Mouse (Mus musculus): ENCODE data around the gene Synrg.
A peak's percentile ranks its signal among the peaks of the same experiment; 100 is the strongest.

The Synrg gene

DNA sequence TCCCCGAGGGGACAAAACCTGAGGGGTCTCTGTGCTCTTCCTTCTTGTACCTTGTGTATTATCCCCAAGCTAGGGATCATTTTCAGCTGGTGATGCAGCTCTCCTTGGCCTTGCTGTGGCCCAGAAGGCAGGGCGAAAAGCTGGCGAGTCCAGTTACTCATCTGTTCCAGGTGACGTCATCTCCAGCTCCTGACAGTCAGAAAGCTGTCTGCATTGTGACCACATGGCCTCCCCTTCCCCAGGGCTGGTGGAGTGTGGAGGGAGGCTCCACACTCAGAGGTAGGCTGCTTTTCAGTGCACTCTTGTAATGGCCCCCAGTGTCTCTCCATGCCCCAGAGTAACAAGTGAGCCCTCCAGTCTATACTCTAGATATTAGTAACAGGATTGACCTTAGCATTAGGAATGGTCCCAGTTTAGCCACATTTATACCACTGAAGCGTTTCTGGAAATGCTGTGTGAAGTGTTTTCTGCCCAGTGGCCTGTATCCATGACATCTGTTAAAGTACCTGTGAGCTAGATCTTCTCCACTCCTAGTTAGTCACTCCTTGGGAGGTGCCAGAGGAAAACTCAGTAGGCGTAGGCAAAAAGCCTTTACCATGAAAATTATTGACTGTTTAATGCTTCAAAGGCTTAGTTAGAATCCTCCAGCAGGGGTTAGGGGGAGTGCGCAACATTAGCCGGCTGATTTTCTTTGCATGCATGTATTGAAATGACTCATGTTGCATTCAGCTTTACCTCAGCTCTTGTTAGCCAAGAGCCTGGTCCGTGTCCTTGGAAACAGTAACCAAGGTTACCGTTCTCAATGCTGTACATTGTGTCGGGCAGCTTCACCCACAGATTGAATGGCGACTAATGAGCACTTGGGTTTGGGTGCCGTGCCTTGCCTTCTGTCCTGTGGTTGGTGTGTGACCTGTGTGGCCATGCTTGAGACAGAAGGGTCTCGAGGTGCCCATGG, 78.9 kb downstream of the Synrg start:
- DNase-seq, result no peak

DNA sequence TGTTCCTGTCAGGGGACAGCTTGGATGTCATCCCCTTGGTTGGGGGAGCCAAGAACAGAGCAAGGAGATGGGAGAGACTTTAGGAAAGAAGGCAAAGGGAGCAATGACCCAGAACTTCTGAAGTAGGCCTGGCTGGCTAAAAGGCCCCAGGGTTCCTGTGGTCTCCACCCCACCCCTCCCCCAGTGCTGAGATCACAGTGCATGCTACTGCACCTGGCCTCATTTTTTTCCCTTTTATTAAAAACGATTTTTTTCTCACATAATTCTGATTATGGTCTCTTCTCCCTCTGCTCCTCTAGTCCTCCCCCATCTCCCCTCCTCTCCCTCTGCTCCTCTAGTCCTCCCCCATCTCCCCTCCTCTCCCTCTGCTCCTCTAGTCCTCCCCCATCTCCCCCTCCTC, 80.8 kb downstream of the Synrg start:
- DNase-seq, result no peak

DNA sequence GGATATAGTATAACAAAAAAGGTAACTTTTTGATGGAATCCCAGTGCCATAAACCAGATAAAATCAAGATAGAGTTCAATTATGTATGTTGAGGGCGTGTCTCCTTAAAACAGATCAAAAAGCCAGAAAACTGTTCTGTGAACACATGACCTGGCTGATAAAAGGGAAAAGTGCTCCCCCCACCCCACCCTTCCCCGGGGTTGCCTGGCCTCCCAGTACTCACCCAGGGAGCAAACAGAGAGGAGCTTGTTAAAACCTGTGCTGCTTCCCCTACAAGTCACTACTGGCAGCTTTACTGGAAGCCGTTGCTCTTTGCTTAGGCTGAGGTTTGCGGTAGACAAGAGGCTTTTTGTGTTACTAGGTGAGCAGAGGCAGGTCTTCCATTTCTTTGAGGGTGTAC, 83.0 kb downstream of the Synrg start:
- no peak for DNase-seq

DNA sequence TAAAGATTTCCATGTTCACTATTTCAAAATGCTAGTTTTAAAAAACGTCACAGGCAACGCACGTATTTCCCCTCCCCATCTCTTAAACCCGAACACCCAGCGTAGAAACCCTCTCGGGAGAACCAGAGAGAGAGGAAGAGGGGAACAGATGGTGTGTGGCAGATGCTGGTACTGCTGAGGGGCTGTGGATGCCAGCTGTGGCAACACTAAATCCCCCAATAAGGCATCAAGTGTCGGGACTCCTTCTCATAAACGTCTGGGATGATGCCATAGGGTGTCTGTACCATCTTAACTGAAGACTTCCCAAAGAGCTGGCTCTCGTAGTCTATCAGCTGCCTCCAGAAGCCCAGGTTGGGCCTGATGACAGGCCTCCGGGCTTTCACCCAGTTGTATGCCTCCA, 84.2 kb downstream of the Synrg start:
- no peak for DNase-seq

DNA sequence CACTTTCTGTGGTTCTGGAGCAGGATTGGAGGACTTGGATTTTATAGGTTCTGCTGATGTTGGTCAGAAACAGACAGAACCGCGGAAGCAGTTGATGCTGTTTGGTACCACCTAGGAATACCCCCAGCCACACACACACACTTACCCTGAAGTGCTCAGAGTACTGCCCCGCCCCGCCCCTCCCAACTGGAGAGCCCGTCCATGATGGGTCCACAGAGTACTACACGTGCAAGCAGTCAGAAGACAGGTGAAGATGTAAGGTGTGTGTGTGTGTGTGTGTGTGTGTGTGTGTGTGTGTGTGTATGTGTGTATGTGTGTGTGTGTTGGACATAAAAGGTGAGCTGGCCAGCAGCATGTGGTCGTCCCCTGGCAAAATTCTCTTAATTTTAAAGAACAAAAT, 88.8 kb downstream of the Synrg start:
- no peak for DNase-seq

DNA sequence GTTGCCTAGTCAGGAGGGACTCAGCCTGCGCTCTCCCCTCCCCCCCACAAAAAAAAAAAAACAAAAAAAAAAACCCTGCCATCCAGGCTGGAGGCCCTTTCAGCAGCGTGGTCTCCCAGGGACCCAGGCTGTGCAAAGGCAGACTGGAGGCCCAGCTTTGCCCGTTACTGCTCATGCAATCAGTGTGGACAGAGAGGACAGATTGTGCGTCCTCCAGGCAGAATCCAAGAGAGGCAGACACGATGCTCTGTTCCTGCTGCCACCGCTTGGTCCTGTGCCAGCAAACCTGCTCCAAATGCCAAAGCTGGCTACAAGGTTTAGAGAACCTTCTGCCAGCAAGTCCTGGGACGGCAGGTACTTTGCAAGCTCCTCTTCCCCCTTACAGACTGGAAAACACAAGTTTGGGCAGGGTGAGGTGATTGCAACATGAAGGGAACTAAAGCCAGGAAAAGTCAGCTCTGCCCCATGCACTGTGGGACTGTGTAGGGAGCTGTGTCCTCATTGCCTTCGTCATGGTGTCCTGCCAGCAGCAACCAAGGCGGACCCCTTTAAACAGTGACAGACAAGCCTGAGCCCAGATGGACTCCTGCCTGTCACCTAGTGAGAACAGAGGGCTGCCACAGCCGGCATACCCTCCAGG, 89.4 kb downstream of the Synrg start:
- no peak for DNase-seq

DNA sequence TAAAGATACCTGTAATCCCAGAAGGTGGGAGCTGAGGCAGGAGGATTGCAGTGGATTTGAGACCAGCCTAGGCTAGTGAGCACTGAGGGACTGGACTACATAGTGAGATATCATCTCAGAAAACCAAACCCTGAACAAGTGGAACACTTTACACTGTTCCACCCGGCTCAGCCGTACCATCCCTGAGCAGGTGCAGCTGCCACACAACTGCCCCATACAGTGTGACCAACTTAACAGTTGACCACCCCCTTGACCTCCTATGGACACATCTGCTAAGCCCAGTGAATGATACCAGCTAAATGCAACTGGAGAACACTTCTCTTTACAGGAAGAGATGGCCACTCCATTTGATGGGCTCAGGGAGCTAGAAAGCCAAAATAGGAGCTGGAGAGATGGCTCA, 93.2 kb downstream of the Synrg start:
- DNase-seq, result no peak

DNA sequence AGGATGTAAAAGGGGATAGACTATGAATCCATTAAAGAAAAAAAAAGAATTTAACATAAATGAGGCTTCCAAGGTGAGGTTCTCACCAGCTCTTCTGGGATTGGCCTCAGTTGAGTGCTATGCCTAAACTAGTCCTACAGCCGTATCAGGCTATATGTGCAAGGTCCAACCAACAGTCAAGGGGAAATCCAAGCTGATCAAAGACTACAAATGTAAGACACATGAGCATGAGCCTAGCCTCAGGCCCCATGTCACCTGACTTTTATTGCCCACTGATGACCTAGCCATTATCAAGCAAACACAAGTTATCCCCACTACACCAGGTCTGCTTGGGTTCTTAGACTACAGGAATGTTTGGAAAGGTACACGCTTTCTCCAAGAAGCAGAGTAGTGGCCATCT, 95.6 kb downstream of the Synrg start:
- no peak for DNase-seq

DNA sequence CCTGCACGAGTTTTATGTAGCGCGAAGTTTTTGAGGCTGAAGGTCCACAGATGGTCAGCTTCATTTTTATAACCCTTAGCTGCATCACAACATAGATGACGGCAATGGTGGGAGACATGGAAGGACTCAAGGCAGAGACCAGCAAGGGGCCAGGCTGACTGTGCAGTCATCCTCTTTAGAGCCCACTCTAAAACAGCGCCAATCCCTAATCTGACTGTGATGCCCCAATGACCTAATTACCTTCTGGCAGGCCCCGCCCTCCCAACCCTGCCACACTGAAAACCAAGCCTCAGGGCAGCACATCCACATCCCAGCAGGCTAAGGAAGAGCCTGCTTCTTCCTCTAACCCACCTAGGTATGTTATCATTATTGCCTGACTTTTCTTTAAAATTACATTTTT, 96.4 kb downstream of the Synrg start:
- DNase-seq, result no peak

DNA sequence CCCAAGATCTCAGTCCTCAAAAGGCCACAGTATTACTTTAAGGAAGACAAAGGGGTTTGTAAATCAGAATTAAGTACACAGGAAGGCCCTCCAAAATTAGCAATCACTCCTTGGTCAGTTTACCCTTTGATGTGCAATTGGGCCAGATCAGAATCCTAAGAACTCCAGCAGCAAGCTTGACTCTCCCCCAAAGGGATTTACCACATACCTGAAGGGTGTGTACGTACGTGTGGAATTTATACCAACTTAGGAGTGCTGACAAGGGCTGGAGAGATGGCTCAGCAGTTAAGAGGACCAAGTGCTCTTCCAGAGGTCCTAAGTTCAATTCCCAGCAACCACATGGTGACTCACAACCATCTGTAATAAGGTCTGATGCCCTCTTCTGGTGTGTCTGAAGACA, 97.7 kb downstream of the Synrg start:
- DNase-seq, result no peak

DNA sequence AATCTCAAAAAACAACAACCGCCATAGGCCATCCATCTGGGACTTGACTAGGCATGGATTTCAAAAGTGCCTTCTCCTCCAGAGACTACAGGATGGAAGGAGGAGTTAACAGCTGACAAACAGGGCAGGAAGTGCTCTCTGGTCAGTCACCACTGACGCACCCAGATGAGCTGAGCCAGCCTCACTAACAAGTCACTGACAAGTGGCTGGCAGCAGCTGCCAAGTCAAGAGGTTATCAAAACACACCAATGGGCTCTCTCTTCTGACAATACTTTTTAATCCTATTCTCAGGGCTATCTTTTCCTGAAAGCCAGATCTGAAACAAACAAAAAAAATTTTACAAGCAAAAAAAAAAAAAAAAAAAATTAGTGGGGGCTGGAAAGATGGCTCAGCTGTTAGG, 98.6 kb downstream of the Synrg start:
- DNase-seq, result no peak

DNA sequence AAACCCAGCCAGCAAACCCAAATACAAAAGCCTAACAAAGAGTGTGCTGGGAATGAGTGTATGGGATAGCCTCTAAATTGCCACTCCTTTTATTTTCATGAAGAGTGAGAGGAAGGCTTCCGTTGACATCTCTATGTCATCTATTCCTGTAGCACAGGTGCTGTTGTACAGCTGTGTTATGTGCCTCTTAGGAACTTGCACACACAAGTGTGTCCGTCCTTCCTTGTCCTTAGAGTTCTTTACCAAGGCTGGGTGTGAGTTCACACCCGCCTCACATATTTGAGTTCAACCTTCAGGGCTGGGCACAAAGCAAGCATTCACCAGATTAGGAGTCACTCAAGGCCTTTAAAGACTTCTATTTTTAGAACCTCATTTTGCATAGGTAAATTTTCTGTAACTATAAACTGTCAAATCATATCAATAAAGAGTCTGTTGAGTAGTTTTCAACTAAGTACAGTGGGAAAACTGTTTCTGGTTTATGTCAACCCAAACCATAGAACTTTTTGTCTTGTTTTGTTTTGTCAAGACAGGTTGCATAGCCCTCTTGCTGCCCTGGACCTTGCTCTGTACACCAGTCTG, 99.5 kb downstream of the Synrg start:
- DNase-seq, result no peak

DNA sequence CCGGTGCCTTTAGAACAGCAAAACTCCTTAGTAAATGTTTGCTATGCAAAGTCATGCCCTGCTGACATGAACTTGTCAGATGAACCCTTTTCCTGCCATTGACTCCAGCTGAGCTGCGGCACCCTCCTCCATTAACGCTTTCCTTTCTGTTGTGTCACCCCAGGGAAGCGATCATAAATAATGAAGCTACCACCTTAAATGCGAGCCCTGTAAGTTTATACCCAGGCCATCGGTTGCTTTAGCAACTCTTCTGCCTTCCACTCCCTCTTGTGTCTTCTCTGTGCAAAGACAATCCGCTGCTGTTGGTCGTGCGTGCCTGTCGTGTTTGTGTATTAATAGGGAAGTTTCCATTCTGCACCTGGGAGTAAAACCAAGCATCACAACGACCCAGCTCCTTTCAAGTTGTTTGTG, 101.8 kb downstream of the Synrg start:
- DNase-seq, result peak; percentile 53

DNA sequence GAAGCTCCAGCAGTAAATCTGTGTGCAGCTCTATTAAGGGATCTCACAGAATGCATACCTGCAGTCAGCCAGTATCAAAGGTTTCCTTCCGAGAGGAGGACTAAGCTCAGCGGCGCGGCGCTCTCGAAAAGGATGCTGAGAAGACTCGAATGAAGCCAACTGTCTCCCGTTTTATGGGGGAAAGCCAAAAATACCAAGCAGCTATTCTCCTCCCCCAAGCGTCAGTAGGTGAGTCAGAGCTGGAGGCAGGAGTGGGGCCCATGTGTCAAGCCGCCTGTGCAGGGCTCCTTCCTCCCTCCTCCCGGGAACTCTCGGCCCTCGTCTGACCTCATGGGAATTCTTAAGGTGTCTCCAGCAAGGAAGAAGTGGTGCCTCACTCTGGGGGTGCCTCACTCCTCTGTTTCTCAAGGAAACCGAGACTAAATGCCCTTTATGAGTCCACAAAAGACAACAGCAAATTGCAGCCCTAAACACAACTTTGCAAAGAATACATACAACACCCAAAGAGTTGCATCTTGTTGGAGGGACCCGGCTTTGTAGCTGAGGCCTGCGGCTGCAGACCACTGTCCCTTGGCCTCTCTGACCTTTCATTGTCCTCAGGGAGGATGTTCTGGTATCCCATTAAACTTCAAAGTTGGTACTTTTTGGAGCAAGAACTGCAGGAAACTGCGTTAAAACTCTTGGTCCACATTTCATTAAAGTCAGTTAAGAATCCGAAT, 102.9 kb downstream of the Synrg start:
- DNase-seq, result peak; percentile 46

DNA sequence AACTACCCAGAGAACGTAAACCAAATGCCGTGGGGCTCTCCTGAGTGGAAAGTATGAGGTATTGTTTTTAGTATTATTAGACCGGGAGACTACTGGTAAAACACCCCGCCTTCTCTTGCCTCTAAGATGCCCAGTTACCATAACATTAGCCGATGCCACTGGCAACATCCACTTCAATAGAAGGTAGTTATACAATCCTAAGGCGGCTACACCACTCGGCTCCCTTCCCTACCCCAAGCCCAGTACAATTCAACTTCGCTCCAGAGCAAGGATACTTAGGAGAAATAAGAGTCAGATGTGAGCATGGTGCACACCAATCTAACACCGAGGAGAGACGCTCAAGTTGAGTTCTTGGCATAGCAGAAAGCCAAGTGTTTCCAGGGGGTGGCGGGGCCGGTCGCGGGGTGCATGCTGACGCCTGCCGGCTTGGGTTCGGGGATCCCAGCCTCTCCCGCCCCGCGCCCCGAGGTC, 103.5 kb downstream of the Synrg start:
- DNase-seq, result no peak

DNA sequence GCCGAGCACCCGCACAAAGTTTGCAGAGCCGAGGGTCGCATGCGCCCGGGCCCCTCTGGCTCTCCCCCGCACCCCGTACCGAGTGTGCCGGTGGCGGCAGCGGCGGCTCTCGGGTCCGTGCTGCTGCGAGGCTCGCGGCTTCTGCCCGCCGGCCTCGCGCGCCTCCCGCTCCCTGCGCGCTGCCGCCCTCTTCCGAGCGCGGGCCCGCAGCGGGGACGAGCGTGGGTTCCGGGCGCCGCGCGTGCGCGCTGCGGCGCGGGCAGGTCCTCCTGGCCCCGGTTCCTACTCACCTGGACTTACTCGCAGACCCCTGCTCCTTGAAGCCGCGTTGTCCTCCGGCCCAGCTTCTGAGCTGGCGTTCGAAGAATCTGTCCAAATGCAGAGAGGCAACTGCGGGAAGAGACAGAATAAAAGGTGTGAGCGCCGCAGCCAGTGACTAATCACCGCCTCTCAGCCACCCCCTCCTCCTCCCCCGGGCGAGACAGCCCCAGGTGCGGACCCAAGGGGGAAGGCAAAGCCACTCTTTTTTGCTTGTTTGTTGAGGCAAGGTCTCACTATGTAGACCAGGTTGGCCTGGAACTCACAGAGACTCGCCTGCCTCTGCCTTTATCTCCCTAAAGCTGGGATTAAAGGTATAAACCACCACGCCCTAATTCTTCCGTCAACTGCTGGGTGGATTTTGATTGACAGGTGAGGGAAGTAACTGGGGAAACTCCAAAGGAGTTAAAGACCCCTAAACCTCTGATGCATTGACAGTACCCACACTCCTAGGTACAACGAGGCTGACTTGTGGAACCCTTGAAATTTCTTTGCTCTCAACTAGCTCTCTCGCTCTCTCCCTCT, 104.2 kb downstream of the Synrg start:
- peak; percentile 63 for DNase-seq

DNA sequence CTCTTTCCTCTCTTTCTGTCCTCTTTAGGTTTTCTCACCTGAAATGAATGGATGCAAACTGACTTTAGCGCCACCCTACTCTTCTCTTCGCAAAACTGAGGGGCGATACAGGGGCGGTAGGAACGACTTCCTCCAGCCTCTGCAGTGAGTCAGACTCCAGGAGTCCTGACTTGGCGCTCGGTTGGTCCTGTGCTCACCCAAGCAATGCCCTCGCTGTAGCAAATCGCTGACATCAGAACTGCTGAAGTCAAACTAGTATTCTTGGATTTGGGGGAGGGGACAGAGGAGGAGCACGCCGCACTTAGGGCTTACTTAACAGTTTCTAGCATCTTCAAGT, 104.8 kb downstream of the Synrg start, which contains the start of gene Dusp14:
TSS of gene Dusp14 (minus strand) at position 228 of the 337 bp plus-strand sequence.
- DNase-seq, result peak; percentile 78

DNA sequence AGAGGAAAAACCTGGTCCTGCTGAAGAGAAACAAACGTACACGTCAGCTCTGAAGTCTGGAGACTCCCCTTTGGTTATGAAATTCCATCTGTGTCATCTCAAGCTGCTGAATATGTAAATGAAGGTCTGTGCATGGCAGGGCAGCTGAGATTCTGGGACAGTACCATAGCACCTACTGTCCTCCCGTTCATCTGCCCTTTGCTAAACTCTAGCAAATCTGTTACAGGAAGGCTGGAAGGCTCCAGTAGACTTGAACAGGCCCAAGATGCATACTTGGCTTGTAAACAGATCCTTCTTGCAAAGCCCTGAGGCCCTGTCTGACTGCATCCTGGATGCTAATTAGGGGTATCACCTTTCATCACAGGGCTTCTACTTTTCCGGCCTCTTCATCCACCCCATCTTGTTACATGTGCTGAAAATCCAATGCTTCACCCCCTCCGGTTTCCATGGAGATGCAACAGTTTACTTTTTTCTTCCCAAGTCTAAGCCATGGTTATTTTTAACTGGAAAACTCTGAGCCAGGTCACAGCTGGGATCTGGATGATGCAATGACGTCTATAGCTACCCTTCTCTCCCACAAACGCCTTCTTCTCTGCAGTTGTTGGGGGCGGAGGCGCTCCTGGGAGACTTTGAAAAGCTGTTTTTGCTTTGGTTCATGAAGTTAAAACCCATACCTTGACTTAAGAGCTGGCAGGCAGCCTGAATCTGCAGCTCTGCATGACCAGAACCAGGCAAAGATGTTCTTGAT, 108.8 kb downstream of the Synrg start:
- no peak for DNase-seq

DNA sequence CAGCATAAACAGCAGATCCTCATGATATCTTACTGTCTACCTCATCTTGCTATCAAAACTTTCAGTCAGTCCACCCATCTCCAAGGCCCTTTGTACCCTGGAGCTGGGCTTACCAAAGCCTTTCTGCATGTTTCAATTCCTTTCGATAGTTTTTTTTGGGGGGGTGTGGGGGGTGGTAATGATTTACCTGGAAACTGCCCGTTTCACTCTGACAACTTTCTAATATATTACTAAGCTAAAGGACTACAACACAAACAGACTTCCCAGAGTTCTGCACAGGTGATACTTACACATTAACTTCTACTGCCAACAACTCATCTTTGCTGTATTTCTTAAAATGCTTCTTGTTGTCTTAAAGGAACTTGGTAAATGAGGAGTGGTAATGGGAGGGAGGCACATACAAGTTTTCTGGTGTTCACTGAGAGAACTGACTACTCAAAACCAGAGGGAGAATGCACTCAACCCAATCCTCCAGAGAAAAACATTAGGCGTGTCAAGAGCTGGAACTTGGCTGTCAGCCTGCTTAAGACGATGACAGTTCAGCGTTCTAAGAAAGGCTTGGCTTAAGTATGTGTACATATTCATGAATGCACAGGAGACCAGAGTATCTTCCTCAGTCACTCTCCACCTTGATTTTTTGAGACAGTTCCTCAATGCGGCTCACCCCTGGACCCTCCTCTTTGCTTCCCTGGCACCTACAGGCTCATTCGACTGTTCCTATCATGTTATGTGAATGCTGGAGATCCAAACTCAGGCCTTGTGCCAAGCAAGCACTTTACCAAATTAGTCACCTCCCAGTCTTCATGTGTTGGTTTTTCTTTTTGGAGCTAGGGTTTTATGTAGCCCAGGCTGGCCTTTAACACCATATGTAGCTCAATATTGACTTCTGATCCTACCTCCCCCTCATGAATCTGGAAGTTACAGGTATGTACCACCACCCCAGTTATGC, 109.9 kb downstream of the Synrg start:
- peak; percentile 80 for DNase-seq

DNA sequence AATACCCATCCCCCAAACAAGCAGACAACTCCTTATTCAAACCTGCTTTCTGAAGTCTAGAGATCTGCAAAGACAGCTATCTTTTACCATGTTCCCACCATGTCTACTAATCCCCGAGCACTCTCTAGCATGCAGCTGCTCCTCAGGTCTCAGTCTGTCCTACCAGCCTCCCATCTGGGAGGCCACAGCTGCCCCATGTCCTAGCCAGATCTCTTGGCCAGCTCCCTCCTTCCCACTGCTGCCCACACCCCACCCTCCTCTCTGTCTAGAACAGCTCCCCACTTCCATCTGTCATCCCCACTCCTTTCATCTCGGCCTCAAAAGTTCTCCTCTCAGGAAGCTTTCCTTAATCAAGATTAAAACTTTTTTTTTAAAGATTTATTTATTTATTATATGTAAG, 112.8 kb downstream of the Synrg start:
- DNase-seq, result no peak

Data from kidney, adult 9 months (tissue).